9 mouse cellular contexts compared by ENCODE assay signal in the genomic region with DNA sequence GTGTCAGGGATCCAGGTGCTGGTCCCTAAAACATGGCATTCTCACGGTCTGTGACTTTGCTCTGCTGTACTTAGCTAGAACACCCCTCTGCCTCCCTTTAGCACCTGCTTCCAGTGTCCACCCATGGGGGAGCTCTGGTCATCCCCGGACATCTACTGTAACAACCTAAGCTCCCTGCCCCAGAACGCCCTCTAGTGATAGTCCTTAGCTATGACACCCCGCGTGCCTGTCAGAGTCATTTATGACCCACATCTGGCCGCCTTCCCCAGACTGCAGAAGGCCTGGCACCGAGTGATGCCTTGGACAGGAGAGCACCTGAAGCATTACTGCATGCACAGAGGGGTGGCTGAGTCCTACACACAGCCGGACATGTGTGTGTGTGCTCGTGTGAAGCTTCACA. TPM values are rescaled to one million over a fixed set of nuclear protein-coding genes. Genes with fewer than 3 reads are reported as not detected.
DNase-seq lines count a peak whose midpoint lies in the region; ATAC-seq and TF ChIP-seq lines count a peak whose summit lies in the region.
"Had no signal": no experiment of that assay in that cellular context is flagged by ENCODE, and none has a peak within 500 bp of the region (broad histone marks: within the 10 kb centered on the region; RNA-seq: fewer than 3 reads in every experiment).

No protein-coding gene starts in this region.

- 57% methylated on average over 9 of the region's 9 CpGs for WGBS in kidney, embryonic 15.5 days

- no peak overlapping the region for H3K9ac ChIP-seq in kidney, embryonic 15.5 days
- H3K9ac ChIP-seq: forebrain, embryonic 12.5 days had no signal

- intact Hi-C loops in left cerebral cortex, postnatal 25 days (cut with DNase I) = no loop called here

- DNase-seq in kidney, adult 9 months = peak; percentile 7
- DNase-seq in 3T3-L1 (ENCODE audit: low read depth, low spot score) = peak; percentile 59
- peak; percentile 59 for DNase-seq in forelimb bud, embryonic 11.5 days (ENCODE audit: low read depth, low spot score)
- DNase-seq in right cerebral cortex, postnatal 36 days (ENCODE audit: low spot score in 2 of 2) = no peak
- DNase-seq in left cerebral cortex, postnatal 25 days (ENCODE audit: low spot score in 2 of 2) = no peak
- DNase-seq in spleen, postnatal 36 days (ENCODE audit: low spot score in 2 of 2) = no peak

- no peak for ATAC-seq in kidney, embryonic 15.5 days (replicated peaks; ENCODE audit: low FRiP score)

- H3K4me1 ChIP-seq in kidney, embryonic 15.5 days = peaks cover 16% of the 10 kb centered on the region
- H3K4me1 ChIP-seq in E14TG2a.4 (replicated peaks; ENCODE audit: low read depth, low read length) = no peaks in the 10 kb centered on the region

- peaks cover 27% of the 10 kb centered on the region; the same call in 1 of the 2 replicates for H3K27me3 ChIP-seq in kidney, embryonic 15.5 days
- H3K27me3 ChIP-seq in E14TG2a.4 (ENCODE audit: insufficient read depth, low read length) = peaks cover 15% of the 10 kb centered on the region; the same call in 1 of the 2 replicates
- H3K27me3 ChIP-seq: forebrain, embryonic 12.5 days had no signal

- no peak overlapping the region for H3K4me3 ChIP-seq in kidney, embryonic 15.5 days (replicated peaks)
- no peak overlapping the region for H3K4me3 ChIP-seq in E14TG2a.4 (replicated peaks; ENCODE audit: low read length)
- H3K4me3 ChIP-seq: forebrain, embryonic 12.5 days had no signal

- TF ChIP-seq CTCF in E14TG2a.4 (conservative IDR thresholded peaks at IDR 0.05; ENCODE audit: low read length) = peak; percentile 74

- H3K4me2 ChIP-seq in kidney, embryonic 15.5 days = no peak overlapping the region
- H3K4me2 ChIP-seq: forebrain, embryonic 12.5 days had no signal

- no peaks in the 10 kb centered on the region for H3K36me3 ChIP-seq in kidney, embryonic 15.5 days
- H3K36me3 ChIP-seq in E14TG2a.4 (ENCODE audit: insufficient read depth, low read length) = no peaks in the 10 kb centered on the region
- H3K36me3 ChIP-seq: forebrain, embryonic 12.5 days had no signal

- H3K9me3 ChIP-seq in kidney, embryonic 15.5 days (replicated peaks) = no peaks in the 10 kb centered on the region
- no peaks in the 10 kb centered on the region for H3K9me3 ChIP-seq in E14TG2a.4 (ENCODE audit: low read length)
- H3K9me3 ChIP-seq: forebrain, embryonic 12.5 days had no signal

- H3K27ac ChIP-seq in kidney, embryonic 15.5 days = no peak overlapping the region
- H3K27ac ChIP-seq: forebrain, embryonic 12.5 days had no signal

RNA-seq across cellular contexts. Expression of gene Twist2, which starts 18.0 kb away (rescaled TPM):
- polyA plus RNA-seq in kidney, embryonic 15.5 days (2015; fragmentation: Nextera tagmentation; extraction: Ambion mirVana) = 6.9 and 8.9 TPM in 2 replicates
- 1 to 10 TPM; 1.1 to 1.6 TPM for total RNA-seq in left cerebral cortex, postnatal 25 days (2021)

Comparison
In these comparisons a context has a peak if more than half of its experiments do, and no peak if none do; other contexts are left out.
1. DNase-seq: peak in kidney, adult 9 months (single experiment), 3T3-L1 (single experiment) and forelimb bud, embryonic 11.5 days (single experiment); none in right cerebral cortex, postnatal 36 days (0 of 2), left cerebral cortex, postnatal 25 days (0 of 2) and spleen, postnatal 36 days (0 of 2).